Mouse (Mus musculus) stomach, postnatal 0 days (tissue): ENCODE results near the gene Cnpy3. TPM values are rescaled to one million over a fixed set of nuclear protein-coding genes. Genes with fewer than 3 reads are reported as not detected.
"Not testable (repeated sequence)": the region's sequence is repeated elsewhere in the genome, so short reads cannot be mapped to it uniquely, and the experiment has no call there.

Experiments
- ATAC-seq: fragments of 200-750 bp; cut with Nextera tagmentation; 2 replicates; pipeline ENCODE4 v1.8.0; 2017; ENCODE audit not compliant: low FRiP score, low TSS enrichment
- DNase-seq: peaks from one replicate; pipeline ENCODE4 v3.0.0-alpha.2; 2016; ENCODE audit warnings: low spot score
- H3K27ac ChIP-seq: fragments of 300-500 bp; sonication (generic); replicated peaks from 2 replicates; pipeline ENCODE4 v1.5.1; 2014; ENCODE audit warnings: mild to moderate bottlenecking, control low read depth
- H3K27me3 ChIP-seq: fragments of 300-500 bp; sonication (generic); 2 replicates; pipeline ENCODE4 v1.6.1; 2014; ENCODE audit warnings: low read length; ENCODE audit not compliant: control insufficient read depth, insufficient read depth
- H3K36me3 ChIP-seq: fragments of 300-500 bp; sonication (generic); 2 replicates; pipeline ENCODE4 v1.6.1; 2014; ENCODE audit warnings: low read length, mixed read lengths; ENCODE audit not compliant: control insufficient read depth, insufficient read depth
- H3K4me1 ChIP-seq: fragments of 300-500 bp; sonication (generic); replicated peaks from 2 replicates; pipeline ENCODE4 v1.6.1; 2014; ENCODE audit warnings: antibody characterized with exemption; ENCODE audit not compliant: control insufficient read depth, insufficient read depth
- H3K4me2 ChIP-seq: fragments of 300-500 bp; sonication (generic); replicated peaks from 2 replicates; pipeline ENCODE4 v1.6.1; 2014; ENCODE audit warnings: low read depth, mild to moderate bottlenecking, control low read depth, moderate library complexity
- H3K4me3 ChIP-seq: fragments of 300-500 bp; sonication (generic); 2 replicates; pipeline ENCODE4 v1.5.1; 2014; ENCODE audit warnings: low read depth, low read length, control low read depth
- H3K9ac ChIP-seq: fragments of 300-500 bp; sonication (generic); 2 replicates; pipeline ENCODE4 v1.6.1; 2014; ENCODE audit warnings: mild to moderate bottlenecking, low read length, control low read depth, mixed read lengths
- H3K9me3 ChIP-seq: fragments of 300-500 bp; sonication (generic); 2 replicates; pipeline ENCODE4 v1.6.1; 2016; ENCODE audit warnings: low read length; ENCODE audit not compliant: control insufficient read depth
- CTCF ChIP-seq: IDR thresholded peaks from 2 replicates; pipeline ENCODE4 v1.5.1; 2016; ENCODE audit warnings: antibody characterized with exemption, low read depth, mild to moderate bottlenecking, moderate library complexity
- EP300 ChIP-seq: optimal IDR thresholded peaks from 2 replicates; pipeline ENCODE3; 2016; ENCODE audit warnings: antibody characterized with exemption
- WGBS: fragments of 180-500 bp; shearing (Covaris S2); extraction: QIAGEN DNeasy Blood & Tissue Kit; methylation state at CpG from one replicate; pipeline ENCODE4 v1.1.7; 2014; 5-methylcytosine and 5-hydroxymethylcytosine counted together
- polyA plus RNA-seq: library from polyadenylated mRNA; unstranded; fragments of >200 nt; fragmentation: Nextera tagmentation; extraction: Ambion mirVana; gene quantifications from 2 replicates; pipeline ENCODE4 v1.2.1, GENCODE M21; 2015

Gene Cnpy3
- polyA plus RNA-seq = 39.0 and 39.9 TPM in 2 replicates

GRCm38 (mm10) chr17:46751794-46752556 lies at the start of gene Cnpy3:
Gene Cnpy3 (minus strand): TSS chr17:46752214.
- Histone ChIP-seq H3K4me1 (peaks cover 3% of the 10 kb centered on the region), H3K9ac (peak within 1 kb of the TSS; percentile 79), H3K36me3 (no peaks in the 10 kb centered on the region), H3K27ac (peak within 1 kb of the TSS; percentile 95), H3K27me3 (no peaks in the 10 kb centered on the region), H3K4me2 (peak within 1 kb of the TSS; percentile 61), H3K4me3 (peak within 1 kb of the TSS; percentile 80), H3K9me3 (no peaks in the 10 kb centered on the region)
- DNase-seq (peak; percentile 99), ATAC-seq (peak; percentile 99)
- under 1% methylated on average over 53 of the region's 58 CpGs for WGBS
- TF ChIP-seq EP300 (peak; percentile 79), CTCF (no peak)

GRCm38 (mm10) chr17:46801761-46802160 lies 49.7 kb upstream of the Cnpy3 start:
- no peak overlapping the region for H3K4me2 ChIP-seq
- peaks cover 29% of the 10 kb centered on the region for H3K36me3 ChIP-seq
- H3K9me3 ChIP-seq = no peaks in the 10 kb centered on the region
- no peak for DNase-seq
- no peak overlapping the region for H3K27ac ChIP-seq
- no peak for TF ChIP-seq CTCF
- TF ChIP-seq EP300 = no peak
- WGBS = 78% methylated on average over 6 of the region's 6 CpGs
- H3K4me3 ChIP-seq = no peak overlapping the region
- no peaks in the 10 kb centered on the region for H3K4me1 ChIP-seq
- ATAC-seq = no peak
- H3K27me3 ChIP-seq = no peaks in the 10 kb centered on the region
- no peak overlapping the region for H3K9ac ChIP-seq

GRCm38 (mm10) chr17:46799680-46800079 lies 47.7 kb upstream of the Cnpy3 start:
- Histone ChIP-seq H3K27ac (no peak overlapping the region), H3K9me3 (no peaks in the 10 kb centered on the region), H3K27me3 (no peaks in the 10 kb centered on the region), H3K36me3 (peaks cover 19% of the 10 kb centered on the region), H3K4me3 (no peak overlapping the region), H3K4me1 (no peaks in the 10 kb centered on the region), H3K9ac (no peak overlapping the region), H3K4me2 (no peak overlapping the region)
- no peak for ATAC-seq
- no peak for TF ChIP-seq CTCF
- TF ChIP-seq EP300 = no peak
- no peak for DNase-seq
- WGBS = 62% methylated on average over 10 of the region's 10 CpGs

- H3K9ac ChIP-seq = no peak overlapping the region
- ATAC-seq = no peak
- TF ChIP-seq CTCF (no peak), EP300 (no peak)
- H3K9me3 ChIP-seq = no peaks in the 10 kb centered on the region
- H3K4me2 ChIP-seq = no peak overlapping the region
- no peak for DNase-seq
- peaks cover 19% of the 10 kb centered on the region for H3K36me3 ChIP-seq
- no peak overlapping the region for H3K27ac ChIP-seq
- H3K4me1 ChIP-seq = no peaks in the 10 kb centered on the region
- no peak overlapping the region for H3K4me3 ChIP-seq
- 37% methylated on average over 8 of the region's 8 CpGs for WGBS
- H3K27me3 ChIP-seq = no peaks in the 10 kb centered on the region
Measured at GRCm38 (mm10) chr17:46797386-46797785, 45.4 kb upstream of the Cnpy3 start.

GRCm38 (mm10) chr17:46796743-46797142 lies 44.7 kb upstream of the Cnpy3 start:
- WGBS = 85% methylated on average over 4 of the region's 4 CpGs
- TF ChIP-seq CTCF (no peak), EP300 (no peak)
- DNase-seq = no peak
- H3K9ac ChIP-seq = no peak overlapping the region
- ATAC-seq = no peak
- no peaks in the 10 kb centered on the region for H3K27me3 ChIP-seq
- H3K9me3 ChIP-seq = no peaks in the 10 kb centered on the region
- H3K36me3 ChIP-seq = peaks cover 14% of the 10 kb centered on the region
- no peaks in the 10 kb centered on the region for H3K4me1 ChIP-seq
- H3K4me3 ChIP-seq = no peak overlapping the region
- no peak overlapping the region for H3K4me2 ChIP-seq
- no peak overlapping the region for H3K27ac ChIP-seq

GRCm38 (mm10) chr17:46792963-46793362 lies 40.9 kb upstream of the Cnpy3 start:
- H3K27ac ChIP-seq = no peak overlapping the region
- no peaks in the 10 kb centered on the region for H3K27me3 ChIP-seq
- peak; percentile 53; the same call in 1 of the 2 replicates for ATAC-seq
- no peak overlapping the region for H3K4me2 ChIP-seq
- TF ChIP-seq EP300 = no peak
- TF ChIP-seq CTCF = no peak; the same call in 1 of the 2 replicates
- no peaks in the 10 kb centered on the region for H3K4me1 ChIP-seq
- no peak for DNase-seq
- 93% methylated on average over 2 of the region's 2 CpGs for WGBS
- no peaks in the 10 kb centered on the region for H3K36me3 ChIP-seq
- no peak overlapping the region for H3K9ac ChIP-seq
- H3K9me3 ChIP-seq = no peaks in the 10 kb centered on the region
- H3K4me3 ChIP-seq = no peak overlapping the region

- not testable (repeated sequence) for H3K4me3 ChIP-seq, H3K4me1 ChIP-seq, H3K4me2 ChIP-seq, H3K36me3 ChIP-seq, H3K27ac ChIP-seq, H3K9me3 ChIP-seq, H3K27me3 ChIP-seq, H3K9ac ChIP-seq, ATAC-seq, DNase-seq
- WGBS = 70% methylated on average over 2 of the region's 2 CpGs
Measured at GRCm38 (mm10) chr17:46787974-46788373, 36.0 kb upstream of the Cnpy3 start.
